Mouse (Mus musculus) embryonic facial prominence, embryonic 14.5 days (tissue): ENCODE data around the gene Cdip1. TPM values are rescaled to one million over a fixed set of nuclear protein-coding genes. Genes with fewer than 3 reads are reported as not detected.
A peak's percentile ranks its signal among the peaks of the same experiment; 100 is the strongest.

Experiments used
- ATAC-seq: fragments of 200-750 bp; cut with Nextera tagmentation; 2 replicates; pipeline ENCODE4 v1.8.0; 2017; ENCODE audit warnings: low read depth, moderate number of reproducible peaks, moderate TSS enrichment
- DNase-seq: peaks from one replicate; pipeline ENCODE4 v3.0.0-alpha.2; 2015; ENCODE audit warnings: low spot score
- H3K27ac ChIP-seq: fragments of 300-500 bp; sonication (generic); replicated peaks from 2 replicates; pipeline ENCODE4 v1.5.1; 2014; ENCODE audit warnings: low read depth, mild to moderate bottlenecking, low read length, moderate library complexity
- H3K27me3 ChIP-seq: fragments of 300-500 bp; sonication (generic); replicated peaks from 2 replicates; pipeline ENCODE4 v1.6.1; 2014; ENCODE audit warnings: low read length; ENCODE audit not compliant: control insufficient read depth, insufficient read depth
- H3K36me3 ChIP-seq: fragments of 300-500 bp; sonication (generic); 2 replicates; pipeline ENCODE4 v1.6.1; 2014; ENCODE audit warnings: low read length, mixed read lengths; ENCODE audit not compliant: control insufficient read depth, insufficient read depth
- H3K4me1 ChIP-seq: fragments of 300-500 bp; sonication (generic); 2 replicates; pipeline ENCODE4 v1.6.1; 2014; ENCODE audit warnings: antibody characterized with exemption, low read length; ENCODE audit not compliant: control insufficient read depth, insufficient read depth
- H3K4me2 ChIP-seq: fragments of 300-500 bp; sonication (generic); 2 replicates; pipeline ENCODE4 v1.6.1; 2014; ENCODE audit warnings: low read depth, mild to moderate bottlenecking, low read length, moderate library complexity, mixed read lengths
- H3K4me3 ChIP-seq: fragments of 300-500 bp; sonication (generic); 2 replicates; pipeline ENCODE4 v1.5.1; 2014; ENCODE audit warnings: low read depth, mild to moderate bottlenecking, low read length
- H3K9ac ChIP-seq: fragments of 300-500 bp; sonication (generic); 2 replicates; pipeline ENCODE4 v1.6.1; 2014; ENCODE audit warnings: low read depth, mild to moderate bottlenecking, low read length, moderate library complexity, mixed read lengths
- H3K9me3 ChIP-seq: fragments of 300-500 bp; sonication (generic); 2 replicates; pipeline ENCODE4 v1.6.1; 2016; ENCODE audit warnings: low read length; ENCODE audit not compliant: control insufficient read depth
- WGBS: fragments of 180-500 bp; shearing (Covaris S2); extraction: QIAGEN DNeasy Blood & Tissue Kit; methylation state at CpG from one replicate; pipeline ENCODE4 v1.1.7; 2014; 5-methylcytosine and 5-hydroxymethylcytosine counted together
- polyA plus RNA-seq: library from polyadenylated mRNA; unstranded; fragments of >200 nt; fragmentation: Nextera tagmentation; extraction: Ambion mirVana; gene quantifications from 2 replicates; pipeline ENCODE4 v1.2.1, GENCODE M21; 2014

Gene Cdip1
- polyA plus RNA-seq = 86.7 and 91.2 TPM in 2 replicates

- no peaks in the 10 kb centered on the region for H3K27me3 ChIP-seq
- peak within 1 kb of the TSS; percentile 85 for H3K9ac ChIP-seq
- H3K4me1 ChIP-seq = peaks cover 16% of the 10 kb centered on the region
- peak within 1 kb of the TSS; percentile 96 for H3K27ac ChIP-seq
- WGBS = 1% methylated on average over 37 of the region's 51 CpGs
- H3K9me3 ChIP-seq = no peaks in the 10 kb centered on the region
- peak; percentile 98 for DNase-seq
- peaks cover 3% of the 10 kb centered on the region; the same call in 1 of the 2 replicates for H3K36me3 ChIP-seq
- peak; percentile 98 for ATAC-seq
- peak within 1 kb of the TSS; percentile 88 for H3K4me2 ChIP-seq
- H3K4me3 ChIP-seq = peak within 1 kb of the TSS; percentile 64
These were observed at the start of gene Cdip1 for GRCm38 (mm10) chr16:4789810-4790559. TSS of gene Cdip1 (minus strand) at chr16:4790292.

GRCm38 (mm10) chr16:4839552-4839951 is 49.5 kb upstream of the Cdip1 start:
- no peak overlapping the region for H3K4me2 ChIP-seq
- H3K4me3 ChIP-seq = no peak overlapping the region
- no peak overlapping the region for H3K27ac ChIP-seq
- no peaks in the 10 kb centered on the region for H3K36me3 ChIP-seq
- DNase-seq (no peak), ATAC-seq (no peak)
- no peaks in the 10 kb centered on the region for H3K4me1 ChIP-seq
- no peaks in the 10 kb centered on the region for H3K9me3 ChIP-seq
- H3K9ac ChIP-seq = no peak overlapping the region
- WGBS = 80% methylated on average over 3 of the region's 3 CpGs
- no peaks in the 10 kb centered on the region for H3K27me3 ChIP-seq

- no peaks in the 10 kb centered on the region for H3K27me3 ChIP-seq
- H3K9me3 ChIP-seq = no peaks in the 10 kb centered on the region
- no peak for ATAC-seq
- no peak overlapping the region for H3K4me3 ChIP-seq
- no peaks in the 10 kb centered on the region for H3K4me1 ChIP-seq
- no peak for DNase-seq
- WGBS = 76% methylated on average over 3 of the region's 3 CpGs
- no peak overlapping the region for H3K4me2 ChIP-seq
- no peak overlapping the region for H3K9ac ChIP-seq
- no peaks in the 10 kb centered on the region for H3K36me3 ChIP-seq
- no peak overlapping the region for H3K27ac ChIP-seq
These were observed 47.5 kb upstream of the Cdip1 start for GRCm38 (mm10) chr16:4837631-4838030.

GRCm38 (mm10) chr16:4835191-4835590 is 45.1 kb upstream of the Cdip1 start, which contains the start of gene 4930562C15Rik:
TSS of gene 4930562C15Rik (plus strand) at chr16:4835416.
- 76% methylated on average over 3 of the region's 3 CpGs for WGBS
- Histone ChIP-seq H3K36me3 (no peaks in the 10 kb centered on the region), H3K4me3 (no peak within 1 kb of the TSS), H3K4me1 (no peaks in the 10 kb centered on the region), H3K27me3 (no peaks in the 10 kb centered on the region), H3K27ac (no peak within 1 kb of the TSS), H3K9ac (no peak within 1 kb of the TSS), H3K4me2 (no peak within 1 kb of the TSS), H3K9me3 (no peaks in the 10 kb centered on the region)
- ATAC-seq = no peak
- no peak for DNase-seq

GRCm38 (mm10) chr16:4833858-4834257 is 43.8 kb upstream of the Cdip1 start:
- Histone ChIP-seq H3K27ac (no peak overlapping the region), H3K9me3 (no peaks in the 10 kb centered on the region), H3K36me3 (no peaks in the 10 kb centered on the region), H3K4me3 (no peak overlapping the region), H3K27me3 (no peaks in the 10 kb centered on the region), H3K4me2 (no peak overlapping the region), H3K4me1 (no peaks in the 10 kb centered on the region), H3K9ac (no peak overlapping the region)
- WGBS = 77% methylated on average over 2 of the region's 2 CpGs
- no peak for DNase-seq
- ATAC-seq = no peak

- H3K4me1 ChIP-seq = no peaks in the 10 kb centered on the region
- ATAC-seq (no peak), DNase-seq (no peak)
- 63% methylated on average over 15 of the region's 15 CpGs for WGBS
- H3K4me2 ChIP-seq = no peak overlapping the region
- no peaks in the 10 kb centered on the region for H3K36me3 ChIP-seq
- no peak overlapping the region for H3K4me3 ChIP-seq
- no peak overlapping the region for H3K27ac ChIP-seq
- no peaks in the 10 kb centered on the region for H3K9me3 ChIP-seq
- H3K9ac ChIP-seq = no peak overlapping the region
- H3K27me3 ChIP-seq = no peaks in the 10 kb centered on the region
These were observed 41.7 kb upstream of the Cdip1 start for GRCm38 (mm10) chr16:4831650-4832419.

GRCm38 (mm10) chr16:4829271-4829900 is 39.3 kb upstream of the Cdip1 start:
- Histone ChIP-seq H3K4me2 (no peak overlapping the region), H3K27ac (no peak overlapping the region), H3K4me3 (no peak overlapping the region), H3K27me3 (no peaks in the 10 kb centered on the region), H3K9me3 (no peaks in the 10 kb centered on the region), H3K4me1 (no peaks in the 10 kb centered on the region), H3K9ac (no peak overlapping the region), H3K36me3 (no peaks in the 10 kb centered on the region)
- 81% methylated on average over 6 of the region's 6 CpGs for WGBS
- no peak for ATAC-seq
- DNase-seq = no peak

- Histone ChIP-seq H3K4me2 (no peak overlapping the region), H3K4me1 (no peaks in the 10 kb centered on the region), H3K36me3 (no peaks in the 10 kb centered on the region), H3K4me3 (no peak overlapping the region), H3K27ac (no peak overlapping the region), H3K27me3 (no peaks in the 10 kb centered on the region), H3K9ac (no peak overlapping the region), H3K9me3 (no peaks in the 10 kb centered on the region)
- DNase-seq (no peak), ATAC-seq (no peak)
- 85% methylated on average over 5 of the region's 5 CpGs for WGBS
These were observed 37.5 kb upstream of the Cdip1 start for GRCm38 (mm10) chr16:4827639-4828038.
